Mouse (Mus musculus) right cerebral cortex, postnatal 10 days (tissue): ENCODE results near the gene Vmn1r236.

Experiments
- DNase-seq, 2 experiments: peaks; one replicate each; pipeline ENCODE4 v3.0.0; 2021; ENCODE audit warnings: low spot score in 2 of 2

The Vmn1r236 gene

DNA sequence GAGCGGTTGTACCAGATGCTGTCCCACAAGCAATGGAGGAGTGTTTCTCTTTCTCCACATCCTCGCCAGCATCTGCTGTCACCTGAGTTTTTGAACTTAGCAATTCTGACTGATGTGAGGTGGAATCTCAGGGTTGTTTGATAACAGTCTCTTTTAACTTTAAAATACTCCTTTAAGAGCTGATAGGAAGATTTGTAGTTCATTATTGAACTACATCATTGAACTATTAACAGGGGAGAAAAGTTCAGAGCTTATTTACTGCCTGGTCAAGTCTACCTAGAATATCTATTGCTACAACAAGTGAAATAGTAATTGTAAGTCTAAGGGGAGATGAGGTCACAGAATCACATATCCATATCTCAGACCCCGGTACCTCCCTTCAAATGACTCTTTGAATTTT, at the start of gene Vmn1r236:
Gene Vmn1r236, plus strand, starts transcription at position 301 of the 400 bp plus-strand sequence.
- no peak for DNase-seq

DNA sequence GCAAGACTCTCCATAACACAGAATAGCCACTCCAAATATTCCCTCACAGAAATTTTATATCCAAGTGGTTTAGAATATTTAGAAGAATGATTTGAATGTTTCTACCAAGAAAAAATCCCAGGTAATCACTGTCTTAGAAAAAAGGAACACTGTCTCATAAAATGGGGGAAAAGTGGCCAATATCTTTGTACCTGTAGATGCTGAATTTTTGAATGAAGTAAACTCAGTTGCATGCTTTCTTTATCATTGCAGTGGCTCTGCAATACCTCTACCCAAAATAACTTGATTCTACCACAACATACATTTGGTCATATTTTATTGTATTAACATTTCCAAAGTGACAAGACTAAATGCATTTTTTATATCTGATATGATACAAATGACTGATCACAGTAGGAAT, 26.6 kb upstream of the Vmn1r236 start, which contains the start of gene Vmn1r235:
Gene Vmn1r235, plus strand, starts transcription at position 301 of the 400 bp plus-strand sequence.
- no peak for DNase-seq

DNA sequence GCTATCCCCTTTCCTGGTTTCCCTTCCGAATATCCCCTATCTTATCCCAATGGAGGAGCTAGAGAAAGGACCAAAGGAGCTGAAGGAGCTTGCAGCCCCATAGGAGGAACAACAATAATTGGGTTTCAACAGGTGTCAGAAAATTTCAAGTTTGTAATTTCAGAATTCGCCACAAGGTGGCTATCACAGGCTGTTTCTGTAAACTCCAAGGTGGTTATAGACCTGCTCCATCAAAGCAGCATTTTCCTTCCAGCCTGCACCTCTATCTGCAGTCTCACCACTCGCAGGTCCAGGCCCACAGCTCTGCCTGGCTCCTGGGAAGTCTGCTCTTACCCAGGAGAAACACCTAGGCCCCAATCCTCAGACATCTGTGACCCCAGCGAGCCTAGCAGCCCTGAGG, 10.6 kb upstream of the Vmn1r236 start:
- peak; percentile 43 to 46 for DNase-seq

DNA sequence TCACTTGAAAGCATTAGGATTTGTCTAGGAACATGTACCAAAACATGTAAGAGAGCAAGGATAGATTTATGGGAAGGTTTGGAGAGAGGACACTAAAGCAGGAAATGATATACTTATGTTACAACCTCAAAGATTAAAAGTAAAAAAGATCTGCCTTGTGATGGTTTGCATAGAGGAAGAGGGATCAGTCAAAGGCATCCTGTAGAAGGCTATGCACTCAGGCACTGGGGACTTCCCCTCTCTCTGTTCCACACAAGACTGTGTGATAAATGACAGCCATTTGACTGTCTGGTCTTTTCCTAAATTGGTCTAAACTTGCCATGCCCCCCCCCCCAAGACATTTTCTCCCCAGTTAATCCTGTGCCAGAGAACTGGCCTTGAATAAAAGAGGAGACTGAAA, 1.7 kb downstream of the Vmn1r236 start:
- no peak for DNase-seq

DNA sequence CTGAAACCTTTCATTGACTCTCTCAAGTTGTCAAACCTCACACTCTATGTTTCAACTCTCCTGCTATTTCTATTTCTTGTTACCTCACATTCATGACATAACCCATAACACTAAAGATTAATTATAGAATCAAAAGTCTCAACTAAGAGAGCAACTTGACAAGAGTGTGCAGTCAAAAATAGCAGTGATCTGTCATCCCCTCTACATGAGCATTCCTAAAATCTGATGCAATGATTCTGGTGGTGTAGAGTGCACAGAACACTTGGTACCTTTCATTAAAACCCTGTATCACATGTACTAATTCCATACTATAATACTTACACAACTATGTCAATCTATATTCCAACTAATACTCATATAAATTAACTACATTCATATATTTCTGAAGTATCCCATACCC, 7.0 kb downstream of the Vmn1r236 start:
- no peak for DNase-seq

DNA sequence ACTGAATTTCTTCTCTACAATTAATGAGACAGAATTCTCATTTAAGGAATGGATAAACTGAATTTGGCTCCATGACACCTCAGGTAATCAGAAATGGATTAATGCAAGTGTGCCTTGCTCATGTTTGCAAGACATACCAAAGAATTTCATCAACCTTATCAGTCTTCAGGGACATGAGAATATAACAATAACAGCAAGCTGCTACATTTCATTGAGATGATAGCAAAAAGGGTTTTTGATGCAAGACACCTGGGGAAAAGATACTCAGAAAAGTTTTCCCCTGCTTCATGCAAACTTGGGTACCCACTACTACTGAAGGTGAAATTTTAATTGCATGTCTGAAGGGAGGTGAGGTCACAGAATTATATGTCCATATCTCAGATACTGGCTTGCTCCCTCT, 28.8 kb downstream of the Vmn1r236 start, which contains the start of gene Vmn1r237:
Gene Vmn1r237, plus strand, starts transcription at position 301 of the 400 bp plus-strand sequence.
- no peak for DNase-seq
